Mouse (Mus musculus): ENCODE data around the gene Chmp6. TPM values are rescaled to one million over a fixed set of nuclear protein-coding genes. Genes with fewer than 3 reads are reported as not detected.

The Chmp6 gene
- total and polyA plus RNA-seq, 3 experiments, result 58.3 to 76.7 TPM; not detected in 1

DNA sequence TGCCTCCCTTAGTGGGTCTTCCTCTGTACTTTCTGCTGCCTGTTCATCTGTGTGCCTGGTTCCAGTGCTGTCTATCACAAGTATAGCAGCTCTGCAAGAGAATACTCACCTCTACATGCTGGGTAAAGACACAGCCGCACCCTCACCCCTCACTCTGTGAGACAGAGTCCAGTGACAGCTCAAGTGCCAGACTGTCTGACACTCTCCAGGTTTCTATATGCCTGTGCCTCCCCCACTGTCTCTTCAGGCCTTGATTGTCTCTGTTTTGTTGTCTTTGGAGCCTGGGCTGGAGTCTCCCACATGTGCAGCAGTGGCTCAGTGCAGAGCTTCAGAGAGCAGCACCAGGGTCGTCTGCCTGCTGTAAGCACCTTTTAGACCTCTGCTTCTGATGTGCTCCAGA is 29.6 kb upstream of the Chmp6 start:
- no peak overlapping the region for H3K9ac ChIP-seq (ENCODE audit: control insufficient read depth, low read depth, low read length, poor library complexity, severe bottlenecking)

DNA sequence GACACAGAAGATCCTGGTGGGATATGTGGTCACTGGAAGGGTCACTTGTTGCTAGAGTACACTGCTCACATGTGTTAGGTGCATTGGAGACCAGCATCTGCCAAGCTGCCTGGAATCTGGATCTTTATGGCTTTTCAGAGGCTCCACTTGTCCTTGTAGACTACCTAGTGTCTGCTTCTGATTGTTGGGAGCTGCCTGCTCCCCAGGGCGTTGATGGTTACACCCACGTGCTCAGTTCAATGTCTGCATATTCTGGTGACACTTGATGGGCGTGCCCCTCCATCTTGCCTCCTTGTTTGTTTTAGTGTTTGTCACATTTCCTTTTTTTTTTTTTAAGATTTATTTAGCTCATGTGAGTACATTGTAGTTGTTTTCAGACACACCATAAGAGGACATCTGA is 23.3 kb upstream of the Chmp6 start:
- TF ChIP-seq TBP (IDR thresholded peaks at IDR 0.05; ENCODE audit: low read depth, low read length) (no peak), UBTF (IDR thresholded peaks at IDR 0.05; ENCODE audit: borderline replicate concordance, insufficient read depth, low read depth, low read length) (no peak), MAZ (IDR thresholded peaks at IDR 0.05; ENCODE audit: low read depth, low read length) (no peak), KAT2A (conservative IDR thresholded peaks at IDR 0.05; ENCODE audit: low read depth, low read length) (no peak), TCF12 (IDR thresholded peaks at IDR 0.05; ENCODE audit: low read depth, low read length) (no peak), MAFK (IDR thresholded peaks at IDR 0.05; ENCODE audit: borderline replicate concordance, low read depth, low read length) (no peak), ZKSCAN1 (IDR thresholded peaks at IDR 0.05; ENCODE audit: low read depth, low read length) (no peak), MYC (IDR thresholded peaks at IDR 0.05; ENCODE audit: low read depth, low read length) (no peak), NELFE (IDR thresholded peaks at IDR 0.05; ENCODE audit: low read depth, low read length) (no peak), RAD21 (IDR thresholded peaks at IDR 0.05; ENCODE audit: low read depth, low read length) (no peak), GATA1 (IDR thresholded peaks at IDR 0.05; ENCODE audit: low read depth, low read length) (no peak), E2F4 (IDR thresholded peaks at IDR 0.05; ENCODE audit: borderline replicate concordance, low read depth, low read length) (no peak), EP300 (IDR thresholded peaks at IDR 0.05; ENCODE audit: low read depth in 1 of 2, low read length in 2 of 2) (no peak), POLR2AphosphoS2 (IDR thresholded peaks at IDR 0.05; ENCODE audit: low read length) (no peak), RCOR1 (IDR thresholded peaks at IDR 0.05; ENCODE audit: low read depth, low read length) (no peak), BHLHE40 (IDR thresholded peaks at IDR 0.05; ENCODE audit: borderline replicate concordance, low read depth, low read length) (no peak), CTCF (IDR thresholded peaks at IDR 0.05 in 2 of 3, conservative IDR thresholded peaks at IDR 0.05 in 1 of 3; ENCODE audit: control insufficient read depth in 1 of 3, insufficient read depth in 1 of 3, low read depth in 2 of 3, low read length in 3 of 3, poor library complexity in 1 of 3, severe bottlenecking in 1 of 3) (no peak), POLR2A (IDR thresholded peaks at IDR 0.05; ENCODE audit: control insufficient read depth in 1 of 2, insufficient read depth in 1 of 2, low read depth in 1 of 2, low read length in 2 of 2, poor library complexity in 1 of 2) (no peak), MYB (IDR thresholded peaks at IDR 0.05; ENCODE audit: low read depth, low read length) (no peak)
- no peak for DNase-seq (ENCODE audit: low read depth, low spot score)
- Histone ChIP-seq H3K4me1 (ENCODE audit: control insufficient read depth in 1 of 2, insufficient read depth in 2 of 2, low read length in 2 of 2) (no peaks in the 10 kb centered on the region), H3K27ac (ENCODE audit: control insufficient read depth, low read depth, low read length) (no peak overlapping the region), H3K9ac (ENCODE audit: control insufficient read depth, low read depth, low read length, poor library complexity, severe bottlenecking) (no peak overlapping the region), H3K79me2 (ENCODE audit: control insufficient read depth, insufficient read depth, low read length, poor library complexity) (no peaks in the 10 kb centered on the region), H3K27me3 (ENCODE audit: control insufficient read depth in 1 of 2, insufficient read depth in 2 of 2, low read length in 2 of 2) (no peaks in the 10 kb centered on the region), H3K9me3 (replicated peaks; ENCODE audit: insufficient read depth, low read length) (no peaks in the 10 kb centered on the region), H3K4me3 (ENCODE audit: control insufficient read depth in 1 of 2, insufficient read depth in 1 of 2, low read depth in 2 of 2, low read length in 2 of 2) (no peak overlapping the region), H3K36me3 (ENCODE audit: control insufficient read depth in 1 of 2, insufficient read depth in 2 of 2, low read length in 2 of 2) (peaks cover 0 to 5% of the 10 kb centered on the region in 2 experiments; a peak in 2 of 4 replicates)

More for the DNA sequence above, 29.6 kb upstream of the Chmp6 start:
- H3K4me3 ChIP-seq (ENCODE audit: control insufficient read depth in 1 of 2, insufficient read depth in 1 of 2, low read depth in 2 of 2, low read length in 2 of 2), result no peak overlapping the region
- H3K27me3 ChIP-seq (ENCODE audit: control insufficient read depth in 1 of 2, insufficient read depth in 2 of 2, low read length in 2 of 2), result no peaks in the 10 kb centered on the region
- TF ChIP-seq USF2 (IDR thresholded peaks at IDR 0.05; ENCODE audit: borderline replicate concordance in 1 of 2, insufficient read depth in 1 of 2, low read depth in 1 of 2, low read length in 2 of 2) (no peak), CTCF (IDR thresholded peaks at IDR 0.05 in 2 of 3, conservative IDR thresholded peaks at IDR 0.05 in 1 of 3; ENCODE audit: control insufficient read depth in 1 of 3, insufficient read depth in 1 of 3, low read depth in 2 of 3, low read length in 3 of 3, poor library complexity in 1 of 3, severe bottlenecking in 1 of 3) (no peak), SMC3 (IDR thresholded peaks at IDR 0.05; ENCODE audit: low read depth, low read length) (no peak), SIN3A (IDR thresholded peaks at IDR 0.05; ENCODE audit: low read length) (no peak), ZKSCAN1 (IDR thresholded peaks at IDR 0.05; ENCODE audit: low read depth, low read length) (no peak), MAZ (IDR thresholded peaks at IDR 0.05; ENCODE audit: low read depth, low read length) (no peak), MAFK (IDR thresholded peaks at IDR 0.05; ENCODE audit: borderline replicate concordance, low read depth, low read length) (no peak), ELF1 (IDR thresholded peaks at IDR 0.05; ENCODE audit: low read depth, low read length) (no peak), TBP (IDR thresholded peaks at IDR 0.05; ENCODE audit: low read depth, low read length) (no peak), HCFC1 (IDR thresholded peaks at IDR 0.05; ENCODE audit: low read depth, low read length) (no peak), TAL1 (IDR thresholded peaks at IDR 0.05; ENCODE audit: low read length) (no peak), UBTF (IDR thresholded peaks at IDR 0.05; ENCODE audit: borderline replicate concordance, insufficient read depth, low read depth, low read length) (no peak), ZC3H11A (IDR thresholded peaks at IDR 0.05; ENCODE audit: low read depth, low read length) (no peak), ETS1 (IDR thresholded peaks at IDR 0.05; ENCODE audit: low read depth, low read length) (no peak), JUND (IDR thresholded peaks at IDR 0.05; ENCODE audit: low read depth, low read length) (no peak), NELFE (IDR thresholded peaks at IDR 0.05; ENCODE audit: low read depth, low read length) (no peak), MAX (IDR thresholded peaks at IDR 0.05; ENCODE audit: low read length) (no peak), POLR2A (IDR thresholded peaks at IDR 0.05; ENCODE audit: control insufficient read depth in 1 of 2, insufficient read depth in 1 of 2, low read depth in 1 of 2, low read length in 2 of 2, poor library complexity in 1 of 2) (no peak), RCOR1 (IDR thresholded peaks at IDR 0.05; ENCODE audit: low read depth, low read length) (no peak), GABPA (IDR thresholded peaks at IDR 0.05; ENCODE audit: low read depth, low read length) (no peak)
- H3K36me3 ChIP-seq (ENCODE audit: control insufficient read depth in 1 of 2, insufficient read depth in 2 of 2, low read length in 2 of 2), result peaks cover 0 to 2% of the 10 kb centered on the region in 2 experiments; a peak in 2 of 4 replicates
- no peaks in the 10 kb centered on the region for H3K79me2 ChIP-seq (ENCODE audit: control insufficient read depth, insufficient read depth, low read length, poor library complexity)
- H3K9me3 ChIP-seq (replicated peaks; ENCODE audit: insufficient read depth, low read length), result no peaks in the 10 kb centered on the region
- H3K4me1 ChIP-seq (ENCODE audit: control insufficient read depth in 1 of 2, insufficient read depth in 2 of 2, low read length in 2 of 2), result no peaks in the 10 kb centered on the region
- H3K27ac ChIP-seq (ENCODE audit: control insufficient read depth, low read depth, low read length), result no peak overlapping the region
- DNase-seq (ENCODE audit: low read depth, low spot score), result no peak
